Mouse (Mus musculus) frontal cortex, postnatal 14 days (tissue): ENCODE data around the gene Baz2b.
"Not testable (repeated sequence)": the region's sequence is repeated elsewhere in the genome, so short reads cannot be mapped to it uniquely, and the experiment has no call there.

ENCODE experiments used
- DNase-seq, 2 experiments: peaks; one replicate each; pipeline ENCODE4 v3.0.0; 2022; ENCODE audit warnings: low spot score in 2 of 2

The Baz2b gene

DNA sequence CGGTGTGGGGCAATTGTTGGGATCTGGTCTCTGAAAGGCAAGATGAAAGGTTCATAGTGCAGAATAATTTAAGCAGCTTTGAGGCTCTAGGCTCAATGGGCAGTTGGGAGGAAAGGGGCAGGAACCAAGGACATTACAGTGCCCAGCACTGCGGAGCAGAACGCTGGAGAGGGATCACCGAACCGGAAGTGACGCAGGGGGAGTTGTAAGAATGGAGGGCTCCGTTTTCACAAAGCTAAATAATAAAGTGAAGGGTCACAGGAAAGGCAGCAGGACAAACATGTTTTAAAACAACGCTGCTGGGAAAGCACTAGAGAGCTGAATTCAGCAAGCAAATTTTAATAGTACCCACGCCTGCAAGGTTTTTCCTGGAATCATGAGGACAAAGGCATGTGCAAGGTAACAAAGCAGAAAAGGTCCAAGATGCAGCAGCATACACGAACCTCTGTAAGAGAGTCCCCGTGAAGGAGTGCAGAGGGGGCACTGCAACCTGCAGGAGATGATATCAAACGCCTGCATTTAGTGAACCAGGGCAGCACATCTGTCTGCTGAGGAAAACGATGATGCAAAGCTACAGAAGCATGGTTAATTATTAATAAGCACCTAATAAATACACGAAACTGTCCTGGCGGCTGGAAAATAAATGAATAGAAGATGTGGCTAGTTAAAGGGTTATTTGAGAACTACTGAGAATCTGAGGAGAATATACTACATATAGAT is 120.0 kb downstream of the Baz2b start:
- no peak for DNase-seq

DNA sequence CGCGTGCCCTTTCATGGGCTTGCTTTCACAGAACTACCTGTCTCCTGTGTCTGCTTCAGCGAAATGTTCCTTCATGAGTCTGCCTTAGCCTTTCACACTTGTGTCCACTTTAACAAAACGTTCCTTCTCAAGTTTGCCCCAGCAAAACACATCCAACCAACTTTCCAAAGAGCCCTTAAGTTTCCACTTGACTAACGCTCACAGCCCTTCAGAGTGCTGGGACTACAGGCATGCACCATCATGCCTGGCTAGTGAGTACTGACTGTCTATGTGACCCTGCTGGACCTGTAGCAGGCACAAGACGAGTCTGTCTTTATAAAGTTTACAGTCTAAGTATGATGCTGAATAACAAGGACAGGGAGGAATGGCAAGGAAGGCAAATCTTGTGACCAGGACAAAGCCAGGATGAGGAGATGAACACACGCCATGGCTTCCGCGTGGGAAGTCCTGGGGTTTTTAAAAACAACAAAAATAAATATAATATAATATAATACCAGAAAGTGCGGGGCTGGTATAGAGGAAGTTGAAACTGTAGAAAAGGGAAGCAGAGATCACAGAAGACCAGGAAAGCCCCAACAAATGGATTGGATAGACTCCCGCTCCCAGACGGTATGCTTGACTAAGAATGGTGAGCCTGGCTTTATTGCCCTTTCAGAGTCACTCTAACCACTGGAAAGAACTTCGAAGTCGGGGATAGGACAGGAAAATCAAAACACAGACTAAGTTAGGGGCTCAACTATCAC is 120.7 kb downstream of the Baz2b start:
- DNase-seq, result no peak

DNA sequence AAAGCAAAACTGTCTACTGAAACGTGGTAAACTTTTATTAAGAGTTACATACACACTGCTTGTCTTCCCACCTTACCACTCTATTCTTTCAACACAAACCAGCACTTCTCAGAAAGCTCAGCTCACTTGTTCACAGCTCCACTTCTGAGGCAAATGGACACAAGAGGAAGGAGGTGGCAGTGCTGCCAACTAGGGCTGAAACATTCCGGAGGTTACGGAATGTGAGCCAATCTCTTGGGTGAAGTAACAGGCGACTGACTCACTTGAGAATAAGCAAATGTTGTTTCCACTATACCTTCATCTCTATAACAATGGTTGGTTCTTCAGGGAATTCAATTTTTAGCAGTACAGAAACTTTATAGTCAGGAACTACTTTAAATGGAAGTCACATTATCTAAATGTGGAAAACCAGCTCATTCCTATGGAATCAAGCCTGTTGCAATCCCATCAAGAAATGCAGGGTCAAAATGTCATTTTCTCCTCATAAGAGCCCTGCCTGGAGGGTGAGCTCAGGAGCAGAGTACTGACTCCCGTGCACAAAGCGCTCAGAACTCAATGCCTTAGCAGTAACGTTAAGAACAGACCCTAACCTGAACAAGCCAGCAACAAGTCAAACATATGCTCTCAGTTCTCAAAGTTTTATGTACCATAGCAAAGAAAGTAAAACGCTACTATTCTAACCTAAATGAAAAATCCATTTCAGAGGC is 123.3 kb downstream of the Baz2b start:
- DNase-seq, result no peak

DNA sequence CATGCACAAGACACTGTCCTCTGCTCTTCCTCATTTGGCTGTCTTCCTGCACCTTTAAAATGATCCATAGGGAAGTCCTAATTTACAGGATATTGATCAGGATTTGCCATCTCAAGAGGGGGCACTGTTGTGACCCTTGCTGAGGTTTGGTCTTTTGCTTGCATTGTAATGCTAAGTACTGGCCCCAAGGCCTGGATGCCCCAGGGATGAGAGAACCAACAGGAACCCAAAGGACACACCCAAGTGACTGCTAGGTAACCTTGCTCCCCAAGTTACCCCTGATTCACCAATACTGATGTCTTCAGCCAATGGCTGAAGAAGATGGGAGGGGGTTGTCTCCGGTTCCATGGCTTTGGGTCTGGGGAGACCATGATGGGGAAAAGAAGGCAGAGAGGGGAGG is 124.8 kb downstream of the Baz2b start:
- no peak for DNase-seq

DNA sequence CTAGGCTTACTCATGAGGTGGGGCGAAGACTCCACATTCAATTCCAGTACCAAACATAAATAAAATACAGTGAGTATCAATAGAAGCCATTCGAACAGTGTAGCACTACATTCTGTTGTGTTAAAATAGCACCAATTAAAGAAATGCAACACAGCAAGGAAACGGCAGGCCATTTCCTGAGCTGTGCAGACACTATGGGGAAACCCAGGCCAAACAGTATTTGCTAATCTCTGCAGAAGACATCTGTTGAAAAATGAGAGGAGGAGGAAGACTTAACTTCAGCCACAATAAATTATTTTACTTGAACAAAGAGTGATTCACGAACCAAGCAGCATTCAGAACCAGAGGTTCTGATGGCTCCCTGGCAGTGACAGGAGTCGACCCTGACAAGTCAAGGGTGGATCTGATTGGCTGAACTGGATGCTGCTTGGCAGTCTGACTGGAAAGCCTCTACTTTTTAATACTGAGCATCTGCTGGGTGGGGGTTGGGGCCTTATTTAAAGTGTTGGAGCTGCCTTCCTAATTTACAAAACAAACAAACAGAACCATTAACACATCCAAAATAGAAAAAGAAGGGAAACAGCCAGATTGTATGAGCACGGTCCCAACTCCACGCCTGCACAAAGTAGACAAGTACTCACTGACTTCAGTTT is 126.5 kb downstream of the Baz2b start:
- DNase-seq, result no peak

DNA sequence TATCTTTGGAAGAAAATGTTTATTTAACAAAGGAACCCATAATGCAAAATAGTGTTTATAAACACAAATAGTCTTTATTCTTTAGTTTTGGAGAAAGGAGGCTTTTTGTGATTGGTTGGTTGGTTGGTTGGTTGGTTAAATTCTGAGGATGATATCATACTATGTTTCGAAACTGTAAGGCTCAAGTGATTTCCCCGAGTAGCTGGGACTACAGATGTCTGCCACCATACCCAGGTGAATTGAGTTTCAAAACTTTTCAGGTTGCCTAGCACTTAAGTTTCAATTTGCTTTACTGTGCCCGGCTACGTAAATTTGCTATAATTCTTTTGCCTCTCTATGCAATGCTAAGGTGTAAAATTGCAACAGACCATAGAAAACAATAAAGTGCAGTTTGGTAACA is 127.4 kb downstream of the Baz2b start:
- DNase-seq, result no peak

DNA sequence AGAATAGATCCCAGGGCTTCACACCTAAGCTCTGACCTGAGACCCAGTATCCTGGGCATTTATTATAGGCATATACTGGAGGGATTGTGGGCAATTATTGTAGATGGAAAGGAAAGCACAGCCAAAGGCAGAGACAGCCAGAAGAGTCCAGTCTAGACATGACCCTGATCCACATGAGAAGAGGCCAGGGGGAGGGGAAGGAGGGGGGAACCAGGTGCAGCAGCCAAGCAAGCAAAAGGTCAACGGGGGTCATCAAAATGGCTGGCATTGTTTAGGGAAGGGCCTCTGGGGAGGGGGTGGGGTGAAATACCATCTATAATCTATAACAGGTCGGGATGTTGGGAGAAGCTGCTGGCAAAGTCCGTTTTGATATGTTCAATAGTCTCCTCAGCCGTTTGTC is 128.8 kb downstream of the Baz2b start:
- DNase-seq, result no peak

DNA sequence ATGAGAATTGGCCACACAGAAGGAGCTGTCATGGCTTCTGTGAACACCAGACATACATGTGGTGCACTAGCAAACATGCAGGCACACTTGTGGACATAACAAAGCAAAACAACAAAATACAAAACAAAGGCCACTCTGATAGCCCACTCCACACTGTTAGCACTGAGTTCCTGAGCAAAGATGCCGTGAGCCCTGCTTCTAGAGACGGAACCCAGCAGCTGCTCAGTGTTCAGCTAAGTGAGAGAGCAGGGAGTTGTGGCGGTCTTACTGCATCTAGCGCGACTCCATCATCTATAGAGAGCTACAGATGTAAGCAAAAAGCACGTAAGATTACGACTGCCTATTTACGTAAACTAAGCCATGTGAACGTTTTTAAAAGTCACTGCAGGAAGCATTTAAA is 132.0 kb downstream of the Baz2b start:
- DNase-seq, result no peak

DNA sequence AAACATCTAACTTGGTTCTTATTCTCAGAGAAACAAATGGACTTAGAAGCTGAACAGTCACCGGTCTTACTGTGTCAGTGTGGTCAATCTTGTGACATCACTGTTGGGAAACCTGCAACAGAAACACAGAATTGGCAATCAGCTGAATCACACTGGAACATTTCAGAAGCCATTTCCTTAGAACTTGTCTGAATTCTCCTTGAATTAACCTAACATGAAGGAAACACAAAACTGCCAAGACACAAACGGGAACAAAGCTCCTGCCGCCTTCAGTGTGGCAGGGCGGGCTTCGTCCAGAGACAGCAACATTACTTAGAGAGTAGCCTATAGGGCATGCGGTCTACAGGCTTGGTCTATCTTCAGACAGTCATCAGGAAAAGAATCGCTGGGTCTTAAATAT is 132.8 kb downstream of the Baz2b start:
- DNase-seq, result no peak

DNA sequence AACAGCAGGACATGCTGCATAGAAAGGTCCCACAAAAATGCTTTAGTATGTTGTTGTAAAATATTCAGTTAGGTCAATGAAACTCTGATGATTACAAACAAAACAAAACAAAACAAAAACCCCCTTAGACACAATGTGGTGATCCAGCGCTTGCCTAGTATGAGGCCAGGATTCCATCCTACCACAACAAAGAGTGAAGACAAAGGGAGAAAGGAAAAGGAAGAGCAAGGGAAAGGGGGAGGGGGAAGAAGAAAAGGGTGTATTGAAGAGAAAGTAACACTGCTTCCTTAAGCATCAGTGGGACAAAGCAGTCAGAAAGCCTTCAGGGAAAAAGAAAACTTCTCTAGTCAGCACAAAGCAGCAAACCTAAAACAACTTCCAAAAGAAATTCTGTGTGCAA is 133.6 kb downstream of the Baz2b start:
- DNase-seq, result no peak

DNA sequence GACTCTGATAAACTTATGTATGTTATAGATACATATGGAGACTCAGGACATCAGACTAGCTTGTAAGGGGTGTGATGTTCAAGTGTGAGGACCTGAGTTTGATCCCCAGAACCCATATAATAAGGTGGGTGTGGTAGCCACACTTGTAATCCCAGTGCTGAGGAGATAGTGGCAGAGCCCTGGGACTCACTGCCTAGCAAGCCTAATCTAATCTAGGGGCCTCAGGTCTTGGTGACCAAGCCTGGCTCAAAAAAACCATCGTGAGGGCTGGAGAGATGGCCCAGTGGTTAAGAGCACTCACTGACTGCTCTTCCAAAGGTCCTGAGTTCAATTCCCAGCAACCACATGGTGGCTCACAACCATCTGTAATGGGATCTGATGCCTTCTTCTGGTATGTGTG is 135.8 kb downstream of the Baz2b start:
- not testable (repeated sequence) for DNase-seq

DNA sequence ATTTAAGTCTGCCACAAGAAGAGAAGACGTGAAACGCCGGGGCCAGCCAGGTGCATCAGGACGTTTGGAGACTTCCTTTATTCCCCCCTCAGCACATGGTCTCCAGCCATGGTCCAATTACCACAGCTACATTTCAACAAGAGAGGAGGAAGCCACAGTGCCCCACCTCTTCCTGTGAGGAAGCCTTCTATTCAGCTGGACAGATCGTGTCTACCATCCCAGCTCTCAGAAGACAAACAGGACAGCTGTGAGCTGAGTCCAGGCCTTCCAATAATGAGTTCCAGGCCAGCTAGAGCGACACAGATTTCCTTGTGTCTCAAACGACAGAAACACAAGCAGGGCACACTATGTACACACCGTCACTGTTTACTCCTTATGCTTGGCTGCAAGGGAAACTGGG is 137.8 kb downstream of the Baz2b start:
- DNase-seq, result no peak

DNA sequence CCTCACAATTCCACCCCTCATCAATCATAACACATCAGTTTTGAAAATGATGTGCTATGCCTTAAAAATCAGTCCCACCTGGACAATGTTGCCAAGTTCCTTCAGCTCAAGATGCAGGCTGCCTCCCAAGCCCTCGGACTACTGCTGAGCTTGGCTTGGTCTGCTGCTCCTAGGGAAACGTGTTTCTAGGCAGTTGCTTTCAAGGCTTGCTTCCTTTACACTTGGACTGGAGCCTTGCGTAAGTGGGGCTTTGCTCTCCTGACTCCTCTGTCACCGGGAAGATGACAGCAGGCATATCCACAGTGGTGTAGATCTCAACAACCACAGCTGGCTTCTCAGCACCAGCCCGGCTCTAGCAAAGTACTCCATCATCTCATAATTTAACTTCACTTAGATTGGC is 138.7 kb downstream of the Baz2b start:
- DNase-seq, result no peak

DNA sequence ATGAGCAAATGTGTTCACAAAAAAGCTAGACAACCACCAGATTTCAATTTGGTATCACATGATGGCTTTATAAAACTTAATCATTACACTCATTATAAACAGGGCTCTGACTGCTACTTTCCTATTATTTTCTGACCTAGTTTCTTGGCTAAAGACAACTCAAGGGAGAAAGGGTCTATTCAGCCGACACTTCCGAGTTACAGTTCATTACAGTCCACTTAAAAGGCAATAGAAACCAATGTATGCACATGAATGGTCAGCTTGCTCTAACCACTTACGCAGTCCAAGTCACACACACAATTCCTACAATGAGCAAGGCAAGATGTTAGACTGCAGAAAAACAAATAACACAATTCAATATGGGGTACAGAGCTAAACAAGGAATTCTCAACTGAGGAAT is 141.2 kb downstream of the Baz2b start:
- no peak for DNase-seq

DNA sequence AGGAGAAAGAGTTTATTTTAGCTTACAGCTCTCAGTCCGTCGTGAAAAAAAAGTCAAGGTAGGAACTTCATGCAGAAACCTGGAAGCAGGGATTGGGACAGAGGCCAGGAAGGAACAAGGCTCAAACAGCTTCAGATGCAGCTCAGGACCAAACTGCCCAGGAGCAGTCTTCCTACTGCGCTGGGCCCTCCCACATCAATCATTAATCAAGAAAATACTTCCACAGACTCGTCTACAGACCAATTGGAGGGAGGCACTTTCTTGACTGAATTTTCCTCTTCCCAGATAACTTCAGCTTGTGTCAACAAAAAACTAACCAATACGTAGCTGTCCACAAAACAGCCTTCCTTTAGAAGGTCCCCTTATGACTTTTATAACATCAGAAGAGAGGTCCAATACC is 144.2 kb downstream of the Baz2b start:
- DNase-seq, result no peak

DNA sequence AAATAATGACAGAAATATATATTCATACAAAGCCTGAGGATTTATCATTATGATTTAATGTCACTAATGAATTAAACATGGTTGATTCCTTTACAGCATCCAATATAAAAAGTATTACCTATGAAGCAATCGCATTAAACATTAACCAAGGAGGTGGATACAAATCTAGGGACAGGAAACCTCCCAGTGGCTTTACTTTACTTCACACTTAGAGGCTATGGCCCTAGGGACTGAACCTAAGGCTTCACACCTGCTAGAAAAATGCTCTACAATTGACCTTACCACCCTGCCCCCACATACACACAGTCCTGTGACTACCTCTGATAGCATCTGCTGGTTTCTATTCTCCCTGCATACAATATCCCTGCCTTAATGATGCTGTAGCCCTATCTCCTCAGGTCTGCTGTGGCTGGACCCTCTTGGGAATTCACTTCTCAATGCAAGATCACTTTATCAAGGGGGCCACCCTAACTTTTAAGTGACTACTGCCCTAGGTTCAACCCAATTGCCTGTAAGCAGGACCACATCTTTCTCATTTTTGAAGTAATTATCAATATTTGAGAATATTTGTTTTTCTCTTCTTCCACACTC is 149.4 kb downstream of the Baz2b start:
- no peak for DNase-seq

DNA sequence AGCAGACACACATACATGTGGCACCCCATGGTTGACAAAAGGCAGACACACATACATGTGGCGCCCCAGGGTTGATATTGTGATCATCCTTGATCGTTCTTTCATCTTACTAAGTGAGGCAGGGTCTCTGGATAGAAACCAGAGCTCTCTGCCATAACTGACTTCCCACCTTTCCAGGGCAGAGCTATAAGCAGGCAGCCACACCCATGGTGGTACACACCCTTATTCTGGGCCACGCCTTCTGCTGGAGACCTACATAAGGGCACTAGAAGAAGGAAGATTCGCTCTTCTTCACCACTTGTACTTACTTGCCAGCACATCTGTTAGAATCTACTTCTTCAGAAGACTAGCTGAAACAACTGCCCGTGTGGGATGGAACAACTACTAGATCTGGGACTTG is 150.3 kb downstream of the Baz2b start:
- no peak for DNase-seq

DNA sequence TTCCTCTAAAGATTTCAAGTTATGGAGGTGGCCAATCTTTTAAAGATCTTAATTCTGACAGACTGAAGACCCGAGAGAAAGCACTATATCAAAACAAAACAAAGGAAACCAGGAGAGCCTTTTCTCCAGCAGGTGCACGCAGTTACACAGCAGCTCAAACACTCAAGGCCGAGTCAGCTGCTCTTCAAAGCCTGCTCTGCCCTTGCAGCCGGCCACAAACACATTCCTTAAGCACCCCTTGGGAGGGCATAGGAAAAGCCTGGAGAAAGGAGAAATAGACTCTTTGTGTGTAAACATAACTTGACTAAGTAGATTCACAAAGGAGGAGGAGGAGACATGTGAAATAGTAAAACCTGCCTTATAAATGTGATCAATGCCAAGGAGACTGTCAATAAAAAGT is 153.6 kb downstream of the Baz2b start:
- DNase-seq, result no peak

DNA sequence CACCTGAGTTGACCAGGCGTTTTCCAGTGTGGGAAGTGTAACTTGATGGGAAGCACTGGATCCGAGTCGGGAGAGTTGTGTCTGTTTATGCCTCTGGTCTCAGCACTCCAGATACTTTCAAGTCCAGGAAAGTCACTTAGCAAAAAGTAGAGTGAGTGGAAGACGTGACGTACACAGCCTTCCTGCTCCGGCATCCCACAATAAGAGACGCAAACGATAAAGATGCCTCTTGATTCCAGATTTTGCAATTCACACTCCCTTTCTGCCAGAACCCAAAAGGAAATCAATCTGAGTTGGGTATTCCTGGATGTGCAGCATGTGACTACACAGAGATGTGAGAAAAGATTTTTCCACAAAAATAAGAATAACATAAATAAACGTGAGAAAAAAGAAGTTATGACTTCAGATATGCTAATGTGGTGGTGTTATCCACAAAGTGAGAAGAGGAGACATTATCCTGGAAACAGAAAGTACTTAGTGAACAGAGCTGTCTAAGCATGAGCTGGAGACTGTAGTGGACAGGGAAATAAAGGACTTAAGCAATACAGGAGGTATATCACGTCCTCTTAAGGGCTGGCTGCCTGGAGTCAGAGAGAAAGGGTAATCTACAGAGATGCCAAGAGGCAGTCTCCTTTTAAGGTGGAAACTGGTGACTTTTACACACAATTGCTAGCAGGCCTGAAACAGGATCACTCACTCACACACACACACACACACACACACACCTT is 154.7 kb downstream of the Baz2b start:
- no peak for DNase-seq

DNA sequence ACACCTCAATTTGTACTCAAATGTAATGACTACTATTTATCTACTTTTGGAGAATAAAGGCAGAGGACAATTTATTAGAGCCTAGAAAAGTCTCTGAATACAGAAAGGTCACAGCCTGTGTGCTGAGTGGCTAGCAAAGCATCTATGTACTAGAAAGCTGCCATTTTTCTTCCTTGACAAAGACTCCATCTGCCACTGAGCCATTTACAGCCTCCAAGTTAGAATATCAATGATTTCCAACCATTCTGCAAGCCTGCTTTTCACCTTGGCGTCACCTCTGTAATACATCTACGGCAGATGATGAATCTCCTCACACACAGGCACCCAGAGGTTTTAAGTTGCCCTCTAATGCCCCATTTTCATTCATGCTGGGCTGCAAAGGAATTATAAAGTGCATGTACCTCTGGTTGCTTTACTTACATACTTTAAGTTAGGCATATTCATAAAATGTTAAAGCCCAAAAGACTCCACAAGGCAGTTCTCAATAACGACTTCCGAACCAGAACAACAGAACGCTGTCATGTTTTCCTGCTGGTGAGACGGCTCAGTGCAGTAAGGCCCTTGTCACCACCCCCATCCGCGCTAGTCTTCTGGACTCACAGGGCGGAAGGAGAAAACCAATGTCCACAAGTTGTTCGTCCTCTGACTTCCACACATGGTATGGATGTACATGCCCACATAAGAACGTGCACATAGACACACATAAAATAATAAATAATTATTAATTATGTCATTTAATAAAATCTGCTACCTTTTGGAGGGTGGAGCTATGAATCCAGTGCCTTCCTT is 156.2 kb downstream of the Baz2b start:
- DNase-seq, result no peak
